Mouse (Mus musculus) thymus, postnatal 14 days (tissue): ENCODE measurements around the gene Myef2.

Source experiments
- DNase-seq: peaks from one replicate; pipeline ENCODE4 v3.0.0; 2021

The Myef2 gene

GRCm38 (mm10) chr2:125067373-125067772 lies 56.1 kb downstream of the Myef2 start:
- DNase-seq: no peak

GRCm38 (mm10) chr2:125062944-125063343 lies 60.5 kb downstream of the Myef2 start:
- DNase-seq: no peak

GRCm38 (mm10) chr2:125061451-125061850 lies 62.0 kb downstream of the Myef2 start:
- DNase-seq: no peak

GRCm38 (mm10) chr2:125057250-125057815 lies 66.1 kb downstream of the Myef2 start:
- no peak for DNase-seq

GRCm38 (mm10) chr2:125055316-125055903 lies 68.1 kb downstream of the Myef2 start:
- DNase-seq: no peak
